Mouse (Mus musculus) embryonic fibroblast, embryonic 13.5 days (primary cell): ENCODE measurements around the gene Gm28539. TPM values are rescaled to one million over a fixed set of nuclear protein-coding genes. Genes with fewer than 3 reads are reported as not detected.

Source experiments
- H3K27ac ChIP-seq: 2 replicates; pipeline ENCODE4 v1.5.1; 2012; ENCODE audit warnings: low read length, control low read depth, inconsistent platforms; ENCODE audit not compliant: insufficient read depth
- H3K4me1 ChIP-seq: 2 replicates; pipeline ENCODE4 v1.6.1; 2011; ENCODE audit warnings: low read length; ENCODE audit not compliant: control insufficient read depth, insufficient read depth
- H3K4me3 ChIP-seq: 2 replicates; pipeline ENCODE4 v1.5.1; 2011; ENCODE audit warnings: mild to moderate bottlenecking, control low read depth, low read length; ENCODE audit not compliant: insufficient read depth
- CTCF ChIP-seq: IDR thresholded peaks from 2 replicates; pipeline ENCODE4 v1.5.1; 2011; ENCODE audit warnings: mild to moderate bottlenecking, control low read depth, low read length, moderate library complexity, borderline replicate concordance; ENCODE audit not compliant: insufficient read depth
- POLR2A ChIP-seq: IDR thresholded peaks from 2 replicates; pipeline ENCODE4 v1.6.1; 2011; ENCODE audit warnings: low read depth, mild to moderate bottlenecking, control low read depth, low read length, moderate library complexity
- polyA plus RNA-seq: library from polyadenylated mRNA; stranded (reverse); fragments of >200 nt; gene quantifications from 2 replicates; pipeline ENCODE4 v1.2.4, GENCODE M21; 2011; ENCODE audit warnings: low read depth; ENCODE audit not compliant: missing spikeins, insufficient read length

Gm28539 gene
- polyA plus RNA-seq, 1 experiment = 4.2 TPM

DNA sequence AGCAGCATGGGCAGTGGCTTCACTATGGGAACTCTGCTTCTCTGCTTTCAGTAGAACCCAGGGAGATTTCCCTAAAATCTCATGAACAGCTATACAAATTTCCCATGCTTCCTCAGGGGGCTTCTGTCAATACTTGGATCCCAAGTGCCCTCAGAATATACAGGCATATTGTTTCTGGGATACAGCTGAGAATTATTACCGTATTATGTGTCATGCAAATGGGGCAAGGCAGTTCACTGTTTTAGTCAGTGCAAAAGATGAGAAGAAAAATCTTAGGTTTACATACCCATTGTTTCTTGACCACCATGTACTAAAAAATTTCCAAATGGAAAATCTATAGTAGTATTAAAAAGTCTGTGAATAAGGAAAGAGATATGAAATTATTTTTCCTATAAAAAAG lies 167.4 kb downstream of the Gm28539 start:
- TF ChIP-seq CTCF = no peak
- TF ChIP-seq POLR2A = no peak
- Histone ChIP-seq H3K4me1 (no peaks in the 10 kb centered on the region), H3K27ac (no peak overlapping the region), H3K4me3 (no peak overlapping the region)

DNA sequence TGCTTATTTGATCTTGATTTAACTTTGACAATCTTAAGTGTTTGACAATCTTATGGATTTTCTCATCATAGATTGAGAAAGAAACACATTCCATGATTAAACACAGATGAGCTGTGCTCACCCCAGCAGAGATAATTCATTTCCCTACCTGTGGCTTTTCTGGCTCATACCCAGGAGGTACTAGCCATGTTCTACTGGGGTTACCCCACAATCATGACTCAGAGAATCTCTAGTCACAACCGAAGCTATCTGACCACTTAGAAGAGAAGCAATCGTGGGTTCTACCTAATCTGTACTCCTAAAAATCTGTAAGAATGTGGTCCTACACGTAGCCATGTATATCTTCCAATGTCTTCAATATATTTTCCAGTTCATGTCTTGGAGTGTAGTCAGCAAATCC lies 168.9 kb downstream of the Gm28539 start:
- Histone ChIP-seq H3K4me3 (no peak overlapping the region), H3K27ac (no peak overlapping the region), H3K4me1 (no peaks in the 10 kb centered on the region)
- TF ChIP-seq POLR2A (no peak), CTCF (no peak)

Other genes starting within 250 kb of the Gm28539 start
- gene Tbx1, start 245.9 kb upstream of the Gm28539 start, polyA plus RNA-seq = 2.8 and 3.3 TPM in 2 replicates
- gene Gp1bb, start 214.2 kb upstream of the Gm28539 start, polyA plus RNA-seq = 2.4 and 3.9 TPM in 2 replicates
- 17.8 and 20.1 TPM in 2 replicates for gene Gm49601, start 210.2 kb upstream of the Gm28539 start, polyA plus RNA-seq
- gene Sept5, start 206.6 kb upstream of the Gm28539 start, polyA plus RNA-seq = 82.3 and 89.3 TPM in 2 replicates
- gene Cldn5, start 59.7 kb upstream of the Gm28539 start, polyA plus RNA-seq = not detected in 2 replicates
- gene Ufd1, start 24.8 kb upstream of the Gm28539 start, polyA plus RNA-seq = 89.6 and 90.8 TPM in 2 replicates
- 17.2 and 20.3 TPM in 2 replicates for gene Cdc45, start 24.6 kb upstream of the Gm28539 start, polyA plus RNA-seq
- gene 2510002D24Rik, start within 50 bp of the Gm28539 start, polyA plus RNA-seq = 7.9 and 11.7 TPM in 2 replicates
- gene Mrpl40, start 40.3 kb downstream of the Gm28539 start, polyA plus RNA-seq = 43.7 and 43.9 TPM in 2 replicates
- gene Hira, start 40.5 kb downstream of the Gm28539 start, polyA plus RNA-seq = 48.8 and 59.8 TPM in 2 replicates